Mouse (Mus musculus) erythroblast, embryonic 14.5 days (primary cell): ENCODE measurements around the gene Ppp3r1. TPM values are rescaled to one million over a fixed set of nuclear protein-coding genes. Genes with fewer than 3 reads are reported as not detected.

Source experiments
- H3K27me3 ChIP-seq: 2 replicates; pipeline ENCODE4 v1.6.1; 2012; ENCODE audit warnings: inconsistent platforms; ENCODE audit not compliant: control insufficient read depth
- H3K36me3 ChIP-seq: 2 replicates; pipeline ENCODE4 v1.6.1; 2012; ENCODE audit warnings: mild to moderate bottlenecking, inconsistent platforms; ENCODE audit not compliant: control insufficient read depth
- H3K4me1 ChIP-seq: 2 replicates; pipeline ENCODE4 v1.6.1; 2012; ENCODE audit warnings: inconsistent platforms; ENCODE audit not compliant: control insufficient read depth
- H3K4me3 ChIP-seq: replicated peaks from 2 replicates; pipeline ENCODE3; 2012; ENCODE audit warnings: moderate library complexity, mild to moderate bottlenecking, inconsistent platforms
- H3K9me3 ChIP-seq: 2 replicates; pipeline ENCODE4 v1.6.1; 2012; ENCODE audit warnings: low read length, inconsistent platforms, mixed read lengths; ENCODE audit not compliant: control insufficient read depth
- GATA1 ChIP-seq: IDR thresholded peaks from 2 replicates; pipeline ENCODE4 v1.6.1; 2012; ENCODE audit warnings: low read length, inconsistent platforms, mixed read lengths
- TAL1 ChIP-seq: IDR thresholded peaks from 3 replicates; pipeline ENCODE4 v1.6.1; 2012; ENCODE audit warnings: low read length, inconsistent platforms, mixed read lengths
- polyA plus RNA-seq: library from polyadenylated mRNA; stranded (reverse); fragments of >175 nt; gene quantifications from 2 replicates; pipeline ENCODE4 v1.2.3, GENCODE M21; 2012

The Ppp3r1 gene
- polyA plus RNA-seq, 1 experiment: 0.37 TPM

DNA sequence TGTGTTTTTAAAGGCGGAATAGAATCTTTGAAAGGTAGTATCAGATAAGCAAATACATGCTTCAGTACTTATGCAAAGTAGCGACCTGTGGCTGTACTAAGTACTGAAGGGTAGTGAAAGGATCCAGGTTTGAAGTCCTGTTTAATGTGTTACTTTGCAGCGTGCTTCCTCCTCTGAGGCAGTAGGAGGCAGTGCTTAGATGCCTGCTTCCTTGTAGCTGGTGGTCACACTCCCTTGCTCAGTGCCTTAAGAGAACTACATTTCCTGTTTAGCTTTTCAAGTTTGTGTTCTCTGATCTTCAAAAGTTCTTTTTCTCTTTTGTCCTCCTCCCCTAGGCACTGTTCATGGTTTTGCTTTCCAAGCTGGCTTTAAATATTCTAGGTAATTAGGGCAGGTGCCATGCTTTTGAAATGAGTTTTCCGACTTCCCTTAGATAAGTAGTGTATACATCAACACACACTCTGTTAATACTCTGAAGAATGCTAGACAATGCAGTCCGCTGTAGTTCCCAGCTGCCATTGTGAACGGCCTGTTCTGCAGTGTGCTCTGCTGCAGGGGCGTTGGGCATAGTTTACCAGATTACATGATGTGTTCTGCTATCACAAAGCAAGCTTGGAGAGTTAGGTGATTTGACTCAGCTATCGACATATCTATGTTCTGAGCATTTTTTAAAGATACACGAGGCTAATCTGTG is 33.2 kb downstream of the Ppp3r1 start:
- H3K27me3 ChIP-seq: no peaks in the 10 kb centered on the region
- TF ChIP-seq TAL1 (no peak), GATA1 (no peak)
- peaks cover 38% of the 10 kb centered on the region for H3K36me3 ChIP-seq
- no peak overlapping the region for H3K4me3 ChIP-seq
- H3K4me1 ChIP-seq: no peaks in the 10 kb centered on the region
- H3K9me3 ChIP-seq: no peaks in the 10 kb centered on the region

DNA sequence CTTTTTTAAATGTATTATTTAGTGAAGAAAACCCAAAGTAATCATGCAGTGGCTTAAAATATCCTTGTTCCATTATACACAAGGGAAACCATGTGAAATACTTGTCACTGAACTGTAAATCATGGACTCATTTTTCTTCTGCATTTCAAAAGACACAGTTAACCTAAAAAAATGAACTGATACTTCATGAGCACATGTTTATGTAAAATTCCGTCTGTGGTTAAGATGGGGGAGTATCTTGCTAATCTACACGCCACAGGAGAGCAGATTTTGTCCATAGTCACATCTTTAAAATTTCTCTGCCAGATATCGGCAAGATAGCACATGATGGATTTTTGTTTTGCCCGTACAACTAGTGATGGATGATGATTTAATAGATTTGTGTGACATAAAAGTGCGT is 40.1 kb downstream of the Ppp3r1 start:
- no peak for TF ChIP-seq GATA1
- TF ChIP-seq TAL1: no peak

DNA sequence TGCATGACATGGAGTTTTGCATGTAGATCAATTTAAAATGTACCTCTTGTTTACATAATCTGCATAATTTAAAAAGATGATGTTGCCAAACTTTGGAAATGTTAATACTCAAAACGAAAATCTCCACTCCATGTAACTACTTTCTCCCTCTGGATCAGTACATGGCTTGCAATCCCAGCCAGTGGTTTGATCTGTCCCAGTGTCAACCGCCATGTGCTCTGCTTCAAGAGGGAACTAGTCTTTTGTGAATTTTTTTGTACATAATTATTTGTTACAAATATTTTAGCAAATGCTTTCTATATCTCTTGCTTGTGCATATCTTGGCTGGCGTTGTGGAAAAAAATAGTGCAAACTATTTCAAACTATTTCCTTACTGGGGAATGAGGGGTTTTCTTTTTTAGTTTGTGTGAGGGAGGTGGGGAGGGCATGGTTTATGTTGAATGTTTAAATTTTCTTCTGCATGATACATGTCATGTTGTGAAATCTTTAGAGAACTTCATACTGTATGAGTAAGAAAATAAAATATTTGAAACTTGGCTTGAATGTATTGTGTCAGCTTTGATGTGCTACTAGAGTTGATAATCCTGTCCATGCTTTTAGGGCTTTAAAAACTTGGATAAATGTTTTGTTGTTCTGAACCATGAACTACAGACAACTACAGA is 40.9 kb downstream of the Ppp3r1 start:
- no peaks in the 10 kb centered on the region for H3K27me3 ChIP-seq
- H3K4me3 ChIP-seq: no peak overlapping the region
- TF ChIP-seq GATA1 (no peak), TAL1 (no peak)
- H3K9me3 ChIP-seq: no peaks in the 10 kb centered on the region
- H3K4me1 ChIP-seq: no peaks in the 10 kb centered on the region
- H3K36me3 ChIP-seq: peaks cover 77% of the 10 kb centered on the region

More for the DNA sequence above, 40.1 kb downstream of the Ppp3r1 start:
- H3K27me3 ChIP-seq: no peaks in the 10 kb centered on the region
- no peaks in the 10 kb centered on the region for H3K4me1 ChIP-seq
- peaks cover 82% of the 10 kb centered on the region for H3K36me3 ChIP-seq
- H3K9me3 ChIP-seq: no peaks in the 10 kb centered on the region
- no peak overlapping the region for H3K4me3 ChIP-seq

DNA sequence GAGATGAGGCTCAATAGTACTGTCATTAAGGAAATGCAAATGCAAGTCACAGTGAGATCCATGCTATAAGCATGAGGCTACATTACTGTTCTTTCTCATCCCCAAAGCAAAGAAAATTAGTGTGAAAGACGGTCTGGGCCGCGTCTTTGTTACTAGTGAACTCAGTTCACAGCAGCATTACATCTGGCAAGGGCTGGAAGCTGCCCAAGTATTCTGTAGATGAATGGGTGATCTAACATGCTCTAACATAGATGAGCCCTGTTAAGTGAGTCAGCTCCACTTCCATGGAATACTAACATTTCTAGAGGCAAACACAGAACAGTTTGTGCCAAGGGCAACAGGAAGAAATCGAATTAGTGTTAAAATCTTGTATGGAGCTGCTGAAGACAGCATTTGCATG is 41.9 kb downstream of the Ppp3r1 start:
- Histone ChIP-seq H3K27me3 (no peaks in the 10 kb centered on the region), H3K36me3 (peaks cover 75% of the 10 kb centered on the region), H3K9me3 (no peaks in the 10 kb centered on the region), H3K4me1 (no peaks in the 10 kb centered on the region), H3K4me3 (no peak overlapping the region)
- no peak for TF ChIP-seq TAL1
- TF ChIP-seq GATA1: no peak

- Histone ChIP-seq H3K9me3 (no peaks in the 10 kb centered on the region), H3K36me3 (peaks cover 69% of the 10 kb centered on the region), H3K4me3 (no peak overlapping the region), H3K4me1 (no peaks in the 10 kb centered on the region), H3K27me3 (no peaks in the 10 kb centered on the region)
- TF ChIP-seq TAL1 (no peak), GATA1 (no peak)
These were observed 43.4 kb downstream of the Ppp3r1 start for GRCm38 (mm10) chr11:17202481-17202880.

DNA sequence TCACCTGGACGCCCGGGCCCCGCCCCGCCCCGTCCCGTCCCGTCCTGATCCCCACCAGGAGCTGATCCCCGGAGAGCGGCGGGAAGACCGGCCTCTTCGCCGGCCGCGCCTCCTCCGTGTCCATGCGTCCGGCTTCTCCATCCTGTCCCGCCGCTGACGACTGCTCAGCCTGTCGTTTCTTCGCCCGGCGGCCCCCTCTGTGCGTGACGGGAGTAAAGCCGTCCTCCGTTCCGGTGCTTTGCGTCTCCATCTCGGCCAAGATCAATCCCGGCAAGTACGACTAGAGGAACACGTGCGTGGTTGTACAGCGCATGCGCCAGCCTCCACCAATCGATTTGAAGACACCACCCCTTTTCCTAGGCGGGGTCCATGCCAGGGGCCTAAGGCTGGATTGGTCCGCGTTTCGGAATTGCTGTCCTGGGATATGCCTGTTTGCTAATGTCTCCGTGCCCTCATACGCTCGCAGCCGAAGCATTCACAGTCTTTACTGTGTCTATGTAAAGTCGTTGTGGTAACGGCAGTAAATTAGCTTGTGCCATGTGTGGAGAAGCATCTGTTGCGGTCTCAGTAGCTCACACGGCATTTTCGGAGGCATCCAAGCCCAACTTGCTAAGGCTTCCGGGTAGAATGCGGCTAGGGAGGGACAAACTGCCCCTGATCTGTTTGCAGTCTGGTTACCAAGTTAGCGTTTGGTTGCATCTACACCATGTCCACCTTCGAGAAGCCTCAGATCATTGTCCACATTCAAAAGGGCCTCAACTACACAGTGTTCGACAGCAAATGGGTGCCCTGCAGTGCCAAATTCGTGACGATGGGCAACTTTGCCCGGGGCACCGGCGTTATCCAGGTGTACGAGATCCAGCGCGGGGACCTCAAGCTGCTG is 52.4 kb downstream of the Ppp3r1 start, which contains the start of gene Pno1:
TSS of gene Pno1 (minus strand) at position 311 of the 883 bp plus-strand sequence.
- H3K27me3 ChIP-seq: no peaks in the 10 kb centered on the region
- peaks cover 21% of the 10 kb centered on the region for H3K36me3 ChIP-seq
- TF ChIP-seq GATA1 (no peak), TAL1 (no peak)
- peaks cover 31% of the 10 kb centered on the region for H3K4me1 ChIP-seq
- no peaks in the 10 kb centered on the region for H3K9me3 ChIP-seq
- H3K4me3 ChIP-seq: peak within 1 kb of the TSS; percentile 78

DNA sequence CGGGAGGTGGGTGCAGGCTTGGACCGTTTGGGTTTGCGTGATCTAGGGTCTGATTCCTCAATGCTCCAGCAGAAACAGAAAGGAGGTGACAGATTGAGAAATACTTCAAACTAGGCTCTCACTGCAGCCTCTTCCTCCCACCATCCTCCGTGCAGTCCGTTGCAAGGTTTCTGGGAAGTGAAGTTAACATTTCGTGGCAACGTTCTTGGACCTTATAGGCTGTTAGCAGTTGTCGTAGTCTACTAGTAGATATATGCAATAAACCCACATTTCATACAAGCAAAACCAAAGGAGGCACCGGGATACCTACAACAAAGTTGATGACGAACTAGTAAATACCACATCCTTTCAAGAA is 53.1 kb downstream of the Ppp3r1 start:
- H3K9me3 ChIP-seq: no peaks in the 10 kb centered on the region
- peak overlapping the region; percentile 78 for H3K4me3 ChIP-seq
- no peak for TF ChIP-seq GATA1
- no peak for TF ChIP-seq TAL1
- H3K4me1 ChIP-seq: peaks cover 31% of the 10 kb centered on the region
- peaks cover 20% of the 10 kb centered on the region for H3K36me3 ChIP-seq
- no peaks in the 10 kb centered on the region for H3K27me3 ChIP-seq

DNA sequence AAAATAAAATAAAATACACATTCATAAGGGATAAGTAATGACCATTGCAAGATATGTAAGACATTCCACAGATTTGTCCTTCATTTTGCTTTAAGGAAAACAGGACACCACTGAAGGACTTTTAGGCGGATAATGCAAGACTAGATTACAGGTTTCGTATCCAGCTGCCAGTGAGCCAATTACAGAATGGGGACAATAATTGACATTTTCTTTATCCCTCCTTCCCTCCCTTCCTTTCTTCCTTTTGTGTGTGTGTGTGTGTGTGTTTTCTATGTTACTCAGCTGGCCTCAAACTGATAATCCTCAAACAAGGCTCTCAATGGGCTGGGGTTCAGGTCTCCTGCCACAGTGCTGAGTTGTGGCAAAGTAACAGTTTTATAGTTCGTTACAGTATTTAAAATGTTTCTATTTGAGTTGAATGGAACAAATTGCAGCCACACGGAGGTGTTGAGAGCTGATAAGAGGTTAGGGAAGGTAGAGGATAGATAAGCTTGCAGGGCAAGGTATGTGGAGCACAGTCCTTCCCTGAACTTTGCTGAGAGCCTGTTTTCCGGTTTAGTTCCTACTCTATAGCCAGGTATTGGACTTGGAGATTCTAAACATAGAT is 53.9 kb downstream of the Ppp3r1 start:
- TF ChIP-seq GATA1 (peak; percentile 26; the same call in 1 of the 2 replicates), TAL1 (no peak)
- peaks cover 20% of the 10 kb centered on the region for H3K36me3 ChIP-seq
- H3K4me3 ChIP-seq: peak overlapping the region; percentile 78

More for the DNA sequence above, 53.9 kb downstream of the Ppp3r1 start:
- Histone ChIP-seq H3K9me3 (no peaks in the 10 kb centered on the region), H3K4me1 (peaks cover 31% of the 10 kb centered on the region), H3K27me3 (no peaks in the 10 kb centered on the region)
